Mouse (Mus musculus) left cerebral cortex, adult 2 months (tissue): ENCODE measurements around the gene Nat8. TPM values are rescaled to one million over a fixed set of nuclear protein-coding genes. Genes with fewer than 3 reads are reported as not detected.
"Not testable (repeated sequence)": the region's sequence is repeated elsewhere in the genome, so short reads cannot be mapped to it uniquely, and the experiment has no call there.

Source experiments
- DNase-seq, 2 experiments: peaks; one replicate each; pipeline ENCODE4 v3.0.0; 2021 to 2022; ENCODE audit warnings: low spot score in 2 of 2, mixed read lengths in 1 of 2; ENCODE audit errors: extremely low spot score in 1 of 2
- H3K27ac ChIP-seq: fragments of 200-600 bp; 2 replicates; pipeline ENCODE4 v1.8.1; 2022
- H3K4me3 ChIP-seq: fragments of 200-600 bp; 2 replicates; pipeline ENCODE4 v1.8.1; 2022
- CTCF ChIP-seq: fragments of 200-600 bp; IDR thresholded peaks from 2 replicates; pipeline ENCODE4 v1.8.1; 2022; ENCODE audit warnings: antibody characterized with exemption, mild to moderate bottlenecking, moderate library complexity
- intact Hi-C: fragments of 180-260 bp; cut with DNase I; formaldehyde crosslinking; loops from one replicate; pipeline ENCODE4 v1.15.1; 2025
- total RNA-seq, 2 experiments: library from RNA; stranded (reverse); gene quantifications; 2 replicates each; pipeline ENCODE4 v1.2.3; 2021

Gene Nat8
- total RNA-seq, 2 experiments from 2014 or later, result 2.8 to 4.4 TPM

- Histone ChIP-seq H3K27ac (no peak overlapping the region), H3K4me3 (no peak overlapping the region)
- TF ChIP-seq CTCF, result no peak
- no peak for DNase-seq
- intact Hi-C loops, result no loop called here
These were observed 19.3 kb upstream of the Nat8 start for GRCm38 (mm10) chr6:85851062-85851773.

- Histone ChIP-seq H3K4me3 (no peak overlapping the region), H3K27ac (peak overlapping the region; percentile 69)
- intact Hi-C loops, result no loop called here
- TF ChIP-seq CTCF, result no peak
- DNase-seq, result no peak
These were observed 17.4 kb upstream of the Nat8 start for GRCm38 (mm10) chr6:85849240-85849639.

DNA sequence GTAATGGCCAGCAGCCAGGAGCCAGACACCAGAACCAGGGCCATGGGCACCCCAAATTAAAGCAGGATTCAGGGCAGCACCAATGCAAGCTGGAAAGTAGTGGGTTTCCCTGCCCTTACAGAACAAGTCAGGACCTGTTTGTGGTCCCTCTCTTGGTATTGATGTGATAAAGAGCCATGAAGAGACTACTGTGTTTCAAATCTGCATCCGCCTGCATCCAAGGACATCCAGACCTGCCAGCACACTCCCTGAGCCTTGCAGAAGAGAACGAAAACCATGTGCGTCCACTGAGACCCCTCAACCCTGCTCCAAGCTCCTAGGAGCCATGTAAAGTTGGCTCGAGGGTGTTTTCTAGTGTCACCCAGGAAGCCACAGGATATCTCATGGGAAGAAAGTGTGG, 16.3 kb upstream of the Nat8 start:
- intact Hi-C loops, result no loop called here
- H3K4me3 ChIP-seq, result no peak overlapping the region
- TF ChIP-seq CTCF, result no peak
- H3K27ac ChIP-seq, result peak overlapping the region; percentile 4; the same call in 1 of the 2 replicates
- no peak for DNase-seq

DNA sequence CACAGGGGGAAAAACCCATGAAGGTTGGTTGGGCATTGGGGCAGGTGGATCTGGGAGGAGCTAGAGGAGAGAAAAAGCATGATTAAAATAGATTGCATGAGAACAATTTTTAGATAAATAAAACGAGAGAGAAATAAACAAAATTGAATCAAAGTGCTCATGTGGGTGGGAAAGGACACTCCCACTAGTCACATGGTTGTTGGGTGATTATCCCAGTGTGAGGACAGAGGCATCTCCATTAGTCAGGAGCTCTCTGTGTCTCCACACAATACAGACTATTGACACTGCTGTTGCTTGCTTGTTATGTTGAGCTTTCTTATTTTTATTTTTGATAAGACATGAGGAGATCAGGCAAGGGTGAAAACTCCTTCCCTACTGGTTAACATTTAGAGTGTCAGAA, 15.0 kb upstream of the Nat8 start:
- Histone ChIP-seq H3K27ac (peak overlapping the region; percentile 4; the same call in 1 of the 2 replicates), H3K4me3 (no peak overlapping the region)
- TF ChIP-seq CTCF, result no peak
- no peak for DNase-seq
- intact Hi-C loops, result no loop called here

DNA sequence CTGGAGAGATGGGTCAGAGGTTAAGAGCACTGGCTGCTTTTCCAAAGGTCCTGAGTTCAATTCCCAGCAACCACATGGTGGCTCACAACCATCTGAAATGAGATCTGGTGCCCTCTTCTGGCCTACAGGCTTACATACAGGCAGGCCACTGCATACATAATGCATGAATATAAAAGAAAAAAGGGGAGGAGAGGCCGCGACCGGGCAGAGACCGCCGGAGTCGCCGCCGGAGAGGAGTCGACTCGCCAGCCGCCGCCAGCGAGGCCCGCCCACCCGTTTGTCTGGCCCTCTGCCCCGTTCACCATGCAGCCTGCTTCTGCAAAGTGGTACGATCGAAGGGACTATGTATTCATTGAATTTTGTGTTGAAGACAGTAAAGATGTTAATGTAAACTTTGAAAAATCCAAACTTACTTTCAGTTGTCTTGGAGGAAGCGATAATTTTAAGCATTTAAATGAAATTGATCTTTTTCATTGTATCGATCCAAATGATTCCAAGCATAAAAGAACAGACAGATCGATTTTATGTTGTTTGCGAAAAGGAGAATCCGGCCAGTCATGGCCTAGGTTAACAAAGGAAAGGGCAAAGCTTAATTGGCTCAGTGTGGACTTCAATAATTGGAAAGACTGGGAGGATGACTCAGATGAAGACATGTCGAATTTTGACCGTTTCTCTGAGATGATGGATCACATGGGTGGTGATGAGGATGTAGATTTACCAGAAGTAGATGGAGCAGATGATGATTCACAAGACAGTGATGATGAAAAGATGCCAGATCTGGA, 12.0 kb upstream of the Nat8 start:
- intact Hi-C loops, DNase-seq, H3K27ac ChIP-seq, H3K4me3 ChIP-seq: not testable (repeated sequence)

GRCm38 (mm10) chr6:85839982-85840381, 8.1 kb upstream of the Nat8 start:
- intact Hi-C loops, result loop anchor here (2.0 kb wide), 2 partner anchors 17 to 67 kb away; no protein-coding TSS in a partner anchor
- peak in 1 of 2 experiments; percentile 25 for DNase-seq
- Histone ChIP-seq H3K4me3 (no peak overlapping the region), H3K27ac (peak overlapping the region; percentile 73)
- no peak for TF ChIP-seq CTCF

- Histone ChIP-seq H3K4me3 (no peak overlapping the region), H3K27ac (peak overlapping the region; percentile 58)
- DNase-seq, result no peak
- intact Hi-C loops, result loop anchor here (2.0 kb wide), 1 partner anchor 68 kb away; no protein-coding TSS in a partner anchor
- no peak for TF ChIP-seq CTCF
These were observed 6.8 kb upstream of the Nat8 start for GRCm38 (mm10) chr6:85838674-85839073.

DNA sequence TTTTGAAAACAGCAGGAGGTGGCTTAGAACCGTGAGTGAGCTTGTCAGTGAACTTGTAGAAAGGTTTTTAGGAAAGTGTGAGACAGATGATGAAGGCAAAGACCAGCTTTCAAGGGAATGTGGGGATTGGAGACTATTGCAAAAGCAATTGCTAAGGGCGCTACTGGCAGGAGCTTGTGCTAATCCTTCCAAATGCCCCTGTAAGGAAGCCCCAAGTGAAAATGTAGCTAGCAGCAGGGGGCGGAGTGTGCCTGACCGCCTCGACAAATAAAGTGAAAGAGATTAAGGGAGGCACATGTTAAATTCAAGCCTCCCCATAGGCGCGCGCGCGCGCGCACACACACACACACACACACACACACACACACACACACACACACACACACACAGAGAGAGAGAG, 5.4 kb upstream of the Nat8 start:
- DNase-seq, result peak in 1 of 2 experiments; percentile 28
- peak overlapping the region; percentile 4; the same call in 1 of the 2 replicates for H3K27ac ChIP-seq
- intact Hi-C loops, result loop anchor here (1.0 kb wide), 1 partner anchor 56 kb away; no protein-coding TSS in a partner anchor

GRCm38 (mm10) chr6:85836827-85837226, 4.9 kb upstream of the Nat8 start:
- H3K27ac ChIP-seq, result peak overlapping the region; percentile 4; the same call in 1 of the 2 replicates
- intact Hi-C loops, result loop anchor here (1.0 kb wide), 1 partner anchor 56 kb away; no protein-coding TSS in a partner anchor
- H3K4me3 ChIP-seq, result not testable (repeated sequence)

More for the DNA sequence above, 5.4 kb upstream of the Nat8 start:
- H3K4me3 ChIP-seq, result not testable (repeated sequence)

GRCm38 (mm10) chr6:85836098-85836497, 4.2 kb upstream of the Nat8 start:
- intact Hi-C loops, H3K4me3 ChIP-seq, DNase-seq, H3K27ac ChIP-seq: not testable (repeated sequence)

More at GRCm38 (mm10) chr6:85836827-85837226, 4.9 kb upstream of the Nat8 start:
- peak; percentile 53 for TF ChIP-seq CTCF
- peak; percentile 48 to 59 for DNase-seq

DNA sequence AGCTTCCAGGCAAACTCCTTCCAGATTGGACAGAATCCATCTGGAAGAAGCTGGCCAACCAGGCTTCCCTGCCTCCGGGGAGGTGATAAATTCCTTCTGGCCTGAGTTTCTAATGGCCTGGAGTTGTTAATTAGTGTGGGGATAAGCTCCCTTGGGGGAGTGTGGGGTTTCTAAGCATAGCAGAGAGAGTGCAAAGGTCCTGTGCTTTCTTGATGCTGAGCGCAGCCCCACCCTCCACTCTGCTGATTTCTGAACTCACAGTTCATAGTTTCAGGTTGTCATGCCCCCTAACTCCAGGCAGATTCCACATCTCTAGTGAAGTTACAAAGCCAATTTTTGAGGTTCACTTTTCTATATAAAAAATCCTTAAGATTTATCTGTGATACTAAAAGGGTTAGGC, 3.2 kb upstream of the Nat8 start:
- DNase-seq, intact Hi-C loops, H3K27ac ChIP-seq, H3K4me3 ChIP-seq: not testable (repeated sequence)

DNA sequence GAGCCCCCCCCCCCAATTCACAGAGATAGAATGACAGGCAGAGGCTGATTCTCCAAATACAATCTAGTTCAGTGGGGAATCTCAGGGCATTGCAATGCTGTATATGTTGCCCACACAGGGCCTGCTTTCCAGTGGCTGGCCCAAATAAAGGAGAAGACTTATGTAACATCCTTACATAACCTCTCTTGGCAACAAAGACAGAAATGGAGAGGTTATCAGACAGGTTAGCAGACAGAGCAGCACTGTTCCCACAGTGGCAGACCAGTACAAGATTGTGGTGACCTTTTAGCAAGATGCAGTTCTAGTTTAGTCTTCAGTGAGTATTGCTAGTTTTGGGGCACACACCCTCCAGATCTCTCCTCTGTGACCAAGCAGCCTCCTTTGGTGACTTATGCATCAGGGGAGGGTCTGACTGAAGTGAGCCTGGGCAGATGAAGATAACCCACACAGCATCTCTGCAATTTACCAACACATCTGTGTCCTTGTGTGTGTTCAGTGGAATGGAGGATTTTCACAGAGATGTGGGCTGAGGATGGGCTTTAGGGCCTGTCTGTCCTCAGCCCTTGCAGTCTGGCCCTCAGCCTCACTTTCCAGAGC, 2.7 kb upstream of the Nat8 start:
- intact Hi-C loops, result loop anchor here (5.0 kb wide), 1 partner anchor 168 kb away; no protein-coding TSS in a partner anchor
- H3K27ac ChIP-seq, result peak overlapping the region; percentile 51; the same call in 1 of the 2 replicates

More for the DNA sequence above, 2.7 kb upstream of the Nat8 start:
- not testable (repeated sequence) for DNase-seq, H3K4me3 ChIP-seq
